Mouse (Mus musculus): ENCODE data around the gene Olfr299. TPM values are rescaled to one million over a fixed set of nuclear protein-coding genes. Genes with fewer than 3 reads are reported as not detected.

Gene Olfr299
- total RNA-seq (2018; cell fraction: chromatin; rRNA removed), result not detected
- not detected for total RNA-seq (2018; cell fraction: cytosol; rRNA removed)
- total RNA-seq (2018; cell fraction: nucleus; rRNA removed), result not detected
- not detected in 3 replicates for polyA plus RNA-seq (2018)

GRCm38 (mm10) chr7:86459621-86460020 is at the start of gene Olfr299:
Olfr299 (plus strand) TSS chr7:86459921.
- no peak within 1 kb of the TSS for H3K4me3 ChIP-seq (ENCODE audit: inconsistent target)

GRCm38 (mm10) chr7:86492384-86492783 is 32.7 kb downstream of the Olfr299 start, which contains the start of gene Olfr298:
Olfr298 (minus strand) TSS chr7:86492484.
- WGBS (ENCODE audit: missing documents), result 75% methylated on average over 1 of the region's 1 CpGs
- Histone ChIP-seq H3K4me3 (ENCODE audit: inconsistent target) (no peak within 1 kb of the TSS), H3K79me2 (ENCODE audit: inconsistent target) (no peaks in the 10 kb centered on the region), H3K27ac (no peak within 1 kb of the TSS), H3K36me3 (ENCODE audit: inconsistent target) (no peaks in the 10 kb centered on the region)

More at GRCm38 (mm10) chr7:86459621-86460020, at the start of gene Olfr299:
- Histone ChIP-seq H3K27ac (no peak within 1 kb of the TSS), H3K36me3 (ENCODE audit: inconsistent target) (no peaks in the 10 kb centered on the region), H3K79me2 (ENCODE audit: inconsistent target) (no peaks in the 10 kb centered on the region)
- WGBS (ENCODE audit: missing documents), result 100% methylated on average over 1 of the region's 1 CpGs

Other genes with a start within 250 kb of the Olfr299 start
- not detected in 3 replicates for gene Vmn2r76, start 213.6 kb upstream of the Olfr299 start, polyA plus RNA-seq (2018)
- not detected in 3 replicates for gene Olfr310, start 182.7 kb upstream of the Olfr299 start, polyA plus RNA-seq (2018)
- not detected in 3 replicates for gene Olfr309, start 146.2 kb upstream of the Olfr299 start, polyA plus RNA-seq (2018)
- not detected in 3 replicates for gene Olfr308, start 134.3 kb upstream of the Olfr299 start, polyA plus RNA-seq (2018)
- gene Olfr307, start 122.3 kb upstream of the Olfr299 start, polyA plus RNA-seq (2018), result not detected in 3 replicates
- gene Olfr305, start 93.0 kb upstream of the Olfr299 start, polyA plus RNA-seq (2018), result not detected in 3 replicates
- gene Olfr304, start 73.3 kb upstream of the Olfr299 start, polyA plus RNA-seq (2018), result not detected in 3 replicates
- not detected in 3 replicates for gene Olfr303, start 62.1 kb upstream of the Olfr299 start, polyA plus RNA-seq (2018)
- gene Olfr301, start 56.1 kb upstream of the Olfr299 start, polyA plus RNA-seq (2018), result not detected in 3 replicates
- not detected in 3 replicates for gene Olfr298, start 32.6 kb downstream of the Olfr299 start, polyA plus RNA-seq (2018)
- gene Olfr297, start 60.0 kb downstream of the Olfr299 start, polyA plus RNA-seq (2018), result not detected in 3 replicates
- gene Olfr295, start 123.9 kb downstream of the Olfr299 start, polyA plus RNA-seq (2018), result not detected in 3 replicates
- gene Olfr294, start 156.7 kb downstream of the Olfr299 start, polyA plus RNA-seq (2018), result not detected in 3 replicates
- gene Olfr293, start 189.1 kb downstream of the Olfr299 start, polyA plus RNA-seq (2018), result not detected in 3 replicates
- gene Olfr292, start 228.4 kb downstream of the Olfr299 start, polyA plus RNA-seq (2018), result not detected in 3 replicates